In genomic region chr9:57789733-57790132, GRCm38 (mm10) we compare ENCODE assay signal across 24 mouse cellular contexts. TPM values are rescaled to one million over a fixed set of nuclear protein-coding genes. Genes with fewer than 3 reads are reported as not detected.
DNase-seq lines count a peak whose midpoint lies in the region; ATAC-seq lines count a peak whose summit lies in the region.
"Had no signal": no experiment of that assay in that cellular context is flagged by ENCODE, and none has a peak within 500 bp of the region (broad histone marks: within the 10 kb centered on the region; RNA-seq: fewer than 3 reads in every experiment).

No protein-coding gene starts in this region.

- no peak overlapping the region for H3K27ac ChIP-seq in liver, embryonic 12.5 days
- H3K27ac ChIP-seq: embryonic facial prominence, embryonic 15.5 days; forebrain, embryonic 10.5 days; gastrocnemius, adult 2 months; hindbrain, embryonic 13.5 days had no signal

- DNase-seq in liver (no peak), 416B (ENCODE audit: low read depth) (peak; percentile 81)
- peak; percentile 34 to 40 for DNase-seq in spleen, postnatal 36 days (ENCODE audit: low spot score in 2 of 2)
- DNase-seq in spleen, adult 12 weeks (ENCODE audit: low spot score): no peak
- DNase-seq in embryo, embryonic 11 days: no peak
- DNase-seq: adrenal gland, adult 2 months; adrenal gland, postnatal 25 days; cerebellum, adult 18-20 months; cerebellum, adult 9-11 months; cerebellum, postnatal 36 days; gastrocnemius, adult 2 months; gastrocnemius, postnatal 25 days; heart, postnatal 4 days had no signal

- peaks cover 54% of the 10 kb centered on the region for H3K36me3 ChIP-seq in liver, embryonic 12.5 days

- H3K4me2 ChIP-seq in liver, embryonic 12.5 days: no peak overlapping the region
- H3K4me2 ChIP-seq: embryonic facial prominence, embryonic 15.5 days; heart, embryonic 12.5 days; hindbrain, embryonic 13.5 days had no signal

- H3K9me3 ChIP-seq in liver, embryonic 12.5 days (replicated peaks): 0 out of 2 replicates have a peak, but pooled peaks cover 4% of the 10 kb centered on the region
- H3K9me3 ChIP-seq: embryonic facial prominence, embryonic 15.5 days; forebrain, embryonic 10.5 days; hindbrain, embryonic 13.5 days had no signal

- WGBS in liver, embryonic 12.5 days (ENCODE audit: insufficient replicate concordance): 37% methylated on average over 3 of the region's 3 CpGs

- no peak overlapping the region for H3K9ac ChIP-seq in liver, embryonic 12.5 days
- H3K9ac ChIP-seq: embryonic facial prominence, embryonic 15.5 days; heart, embryonic 12.5 days; hindbrain, embryonic 13.5 days had no signal

- 0 out of 2 replicates have a peak, but pooled peaks have one; percentile 10 for ATAC-seq in liver, embryonic 12.5 days
- ATAC-seq in megakaryocyte progenitor cell, adult 5-6 weeks (replicated peaks; ENCODE audit: poor library complexity): peak; percentile 72
- no peak for ATAC-seq in activated CD4-positive, CD25-positive, alpha-beta regulatory T cell, adult 4 months
- ATAC-seq: forebrain, embryonic 14.5 days; Patski had no signal

- no peak overlapping the region for H3K4me3 ChIP-seq in liver, embryonic 12.5 days
- H3K4me3 ChIP-seq: embryonic facial prominence, embryonic 15.5 days; erythroblast, embryonic 14.5 days; forebrain, embryonic 10.5 days; gastrocnemius, adult 2 months; heart, embryonic 12.5 days; hindbrain, embryonic 13.5 days had no signal

- no peaks in the 10 kb centered on the region for H3K4me1 ChIP-seq in liver, embryonic 12.5 days
- H3K4me1 ChIP-seq: embryonic facial prominence, embryonic 15.5 days; forebrain, embryonic 10.5 days; hindbrain, embryonic 13.5 days had no signal

- H3K27me3 ChIP-seq in liver, embryonic 12.5 days (replicated peaks): no peaks in the 10 kb centered on the region
- H3K27me3 ChIP-seq: CH12.LX; embryonic facial prominence, embryonic 15.5 days; heart, embryonic 12.5 days; hindbrain, embryonic 13.5 days; Patski had no signal

RNA-seq across cellular contexts. Expression of gene Clk3, which starts 24.1 kb away (rescaled TPM):
- polyA plus RNA-seq in liver, embryonic 12.5 days (2016; fragmentation: Nextera tagmentation; extraction: Ambion mirVana): 99.8 and 104 TPM in 2 replicates
- total RNA-seq in megakaryocyte progenitor cell, adult 5-6 weeks (2015): 32.6 and 43.0 TPM in 2 replicates
- 36.4 and 40.8 TPM in 2 replicates for total RNA-seq in megakaryocyte progenitor cell, adult 5-6 weeks (2017)
- 10 to 100 TPM; 70.7 to 77.8 TPM for polyA plus RNA-seq in activated CD4-positive, CD25-positive, alpha-beta regulatory T cell, adult 4 months (2017; shearing (Covaris generic))

RNA-seq across cellular contexts. Expression of gene Arid3b, which starts 46.9 kb away (rescaled TPM):
- polyA plus RNA-seq in liver, embryonic 12.5 days (2016; fragmentation: Nextera tagmentation; extraction: Ambion mirVana): 15.6 and 16.0 TPM in 2 replicates
- 2.4 and 3.8 TPM in 2 replicates for total RNA-seq in megakaryocyte progenitor cell, adult 5-6 weeks (2015)
- 0.87 and 0.98 TPM in 2 replicates for total RNA-seq in megakaryocyte progenitor cell, adult 5-6 weeks (2017)
- 10 to 100 TPM; 23.3 to 26.5 TPM for polyA plus RNA-seq in activated CD4-positive, CD25-positive, alpha-beta regulatory T cell, adult 4 months (2017; shearing (Covaris generic))

Comparison
In these comparisons a context has a peak if more than half of its experiments do, and no peak if none do; other contexts are left out.
1. DNase-seq: peak in spleen, postnatal 36 days (2 of 2) and 416B (single experiment); none in liver (single experiment), spleen, adult 12 weeks (single experiment) and embryo, embryonic 11 days (single experiment).